Mouse (Mus musculus): ENCODE measurements at regions not wholly inside any gene's neighbourhood (a gene's known extent, or its start where the extent isn't known, plus 50 kb on each side); places are given as distances from the start of the nearest gene placed in this dataset.

DNA sequence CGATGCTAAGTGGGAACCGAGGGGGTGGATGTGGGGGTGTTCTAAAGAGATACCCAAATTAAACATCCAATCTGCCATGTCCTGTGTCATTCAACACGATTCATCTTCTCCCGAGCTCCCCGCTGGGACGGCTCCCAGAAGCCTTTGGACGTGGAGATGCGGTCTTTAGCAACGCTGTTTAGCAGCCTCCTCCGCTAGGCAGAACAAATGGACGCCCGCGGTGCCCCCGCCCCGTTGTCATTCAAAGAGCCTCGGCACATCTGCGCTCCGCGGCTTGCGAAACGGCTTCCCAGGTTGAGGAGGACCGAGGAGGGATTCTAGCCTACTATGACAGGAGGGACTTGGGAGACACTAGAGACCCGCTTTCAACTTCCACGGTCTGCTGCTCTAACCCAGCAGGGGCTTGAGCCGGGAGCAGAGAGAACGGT lies 136.2 kb downstream of the Nectin1 start:
- Histone ChIP-seq H3K4me2 (replicated peaks; ENCODE audit: low read depth, low read length) (peak overlapping the region; percentile 39), H3K9me3 (ENCODE audit: low read length) (no peaks in the 10 kb centered on the region), H3K36me3 (ENCODE audit: insufficient read depth, low read length) (no peaks in the 10 kb centered on the region), H3K9ac (replicated peaks; ENCODE audit: low read length) (0 out of 2 replicates have a peak overlapping the region, but pooled peaks have one; percentile 1), H3K4me1 (ENCODE audit: insufficient read depth, low read length) (peaks cover 12% of the 10 kb centered on the region), H3K27me3 (ENCODE audit: insufficient read depth, low read length) (peaks cover 42% of the 10 kb centered on the region), H3K4me3 (ENCODE audit: low read length) (peak overlapping the region; percentile 15), H3K27ac (ENCODE audit: low read length) (no peak overlapping the region)
- 1% methylated on average over 26 of the region's 26 CpGs for WGBS
- no peak for ATAC-seq (ENCODE audit: low FRiP score, low TSS enrichment)

- H3K9ac ChIP-seq (replicated peaks; ENCODE audit: low read length) = no peak overlapping the region
- H3K36me3 ChIP-seq (ENCODE audit: insufficient read depth, low read length) = no peaks in the 10 kb centered on the region
- 71% methylated on average over 6 of the region's 6 CpGs for WGBS
- no peaks in the 10 kb centered on the region for H3K4me1 ChIP-seq (ENCODE audit: insufficient read depth, low read length)
- H3K27me3 ChIP-seq (ENCODE audit: insufficient read depth, low read length) = 0 out of 2 replicates have a peak, but pooled peaks cover 4% of the 10 kb centered on the region
- no peak overlapping the region for H3K4me2 ChIP-seq (replicated peaks; ENCODE audit: low read depth, low read length)
- H3K9me3 ChIP-seq (ENCODE audit: low read length) = no peaks in the 10 kb centered on the region
- no peak for ATAC-seq (ENCODE audit: low FRiP score, low TSS enrichment)
- H3K27ac ChIP-seq (ENCODE audit: low read length) = no peak overlapping the region
- no peak overlapping the region for H3K4me3 ChIP-seq (ENCODE audit: low read length)
Observed at GRCm38 (mm10) chr9:43893086-43893485, 149.3 kb downstream of the Nectin1 start.

GRCm38 (mm10) chr9:43899239-43899638 lies 143.9 kb upstream of the Thy1 start:
- Histone ChIP-seq H3K27ac (ENCODE audit: low read length) (no peak overlapping the region), H3K9ac (replicated peaks; ENCODE audit: low read length) (no peak overlapping the region), H3K27me3 (ENCODE audit: insufficient read depth, low read length) (no peaks in the 10 kb centered on the region), H3K9me3 (ENCODE audit: low read length) (no peaks in the 10 kb centered on the region), H3K36me3 (ENCODE audit: insufficient read depth, low read length) (no peaks in the 10 kb centered on the region), H3K4me2 (replicated peaks; ENCODE audit: low read depth, low read length) (no peak overlapping the region), H3K4me1 (ENCODE audit: insufficient read depth, low read length) (no peaks in the 10 kb centered on the region), H3K4me3 (ENCODE audit: low read length) (no peak overlapping the region)
- WGBS = 32% methylated on average over 4 of the region's 4 CpGs
- no peak for ATAC-seq (ENCODE audit: low FRiP score, low TSS enrichment)

DNA sequence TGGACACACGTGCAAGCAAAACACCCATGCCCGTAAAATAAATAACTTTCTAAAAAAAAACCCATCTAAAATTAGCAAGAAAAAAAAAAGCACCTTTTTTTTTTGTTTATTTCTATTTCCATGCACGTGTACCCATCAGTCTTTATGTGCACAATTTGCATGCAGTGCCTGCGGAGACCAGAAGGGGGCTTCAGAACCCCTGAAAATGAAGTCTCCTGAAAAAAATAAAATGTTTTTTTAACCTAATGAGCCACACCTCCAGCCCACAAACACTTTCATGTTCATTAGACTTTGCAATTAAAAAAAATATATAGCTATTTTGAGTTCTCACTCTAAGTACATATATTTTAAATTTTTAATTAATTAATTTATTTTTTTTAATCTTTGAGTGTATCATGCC lies 134.9 kb upstream of the Thy1 start:
- no peak overlapping the region for H3K27ac ChIP-seq (ENCODE audit: low read length)
- WGBS = 86% methylated on average over 4 of the region's 4 CpGs
- H3K9ac ChIP-seq (replicated peaks; ENCODE audit: low read length) = no peak overlapping the region
- H3K4me1 ChIP-seq (ENCODE audit: insufficient read depth, low read length) = no peaks in the 10 kb centered on the region
- no peak for ATAC-seq (ENCODE audit: low FRiP score, low TSS enrichment)
- no peaks in the 10 kb centered on the region for H3K36me3 ChIP-seq (ENCODE audit: insufficient read depth, low read length)
- H3K9me3 ChIP-seq (ENCODE audit: low read length) = no peaks in the 10 kb centered on the region
- no peak overlapping the region for H3K4me2 ChIP-seq (replicated peaks; ENCODE audit: low read depth, low read length)
- no peaks in the 10 kb centered on the region for H3K27me3 ChIP-seq (ENCODE audit: insufficient read depth, low read length)
- no peak overlapping the region for H3K4me3 ChIP-seq (ENCODE audit: low read length)

DNA sequence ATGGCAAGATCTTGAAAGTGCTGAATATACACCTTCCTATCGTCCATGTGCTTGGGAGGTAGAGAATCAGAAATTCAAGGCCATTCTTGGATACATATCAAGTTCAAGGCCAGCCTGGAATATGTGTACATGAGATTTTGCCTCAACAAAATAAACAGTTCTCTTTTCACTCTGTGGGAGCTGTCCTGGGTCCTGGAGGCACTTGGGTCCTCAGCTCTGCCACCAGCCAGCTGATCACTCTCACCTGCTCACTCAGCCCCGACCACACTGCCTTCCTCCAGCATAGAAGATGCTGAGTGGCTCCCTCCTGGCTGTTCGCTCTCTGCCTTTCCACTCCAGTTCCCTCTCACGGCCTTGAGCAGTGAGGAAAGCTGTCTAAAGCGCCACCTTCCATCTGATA lies 128.2 kb upstream of the Thy1 start:
- WGBS = 35% methylated on average over 5 of the region's 5 CpGs
- H3K9ac ChIP-seq (replicated peaks; ENCODE audit: low read length) = no peak overlapping the region
- H3K27me3 ChIP-seq (ENCODE audit: insufficient read depth, low read length) = peaks cover 16% of the 10 kb centered on the region; the same call in 1 of the 2 replicates
- H3K4me2 ChIP-seq (replicated peaks; ENCODE audit: low read depth, low read length) = no peak overlapping the region
- H3K9me3 ChIP-seq (ENCODE audit: low read length) = no peaks in the 10 kb centered on the region
- no peaks in the 10 kb centered on the region for H3K36me3 ChIP-seq (ENCODE audit: insufficient read depth, low read length)
- no peaks in the 10 kb centered on the region for H3K4me1 ChIP-seq (ENCODE audit: insufficient read depth, low read length)
- no peak overlapping the region for H3K4me3 ChIP-seq (ENCODE audit: low read length)
- H3K27ac ChIP-seq (ENCODE audit: low read length) = no peak overlapping the region
- ATAC-seq (ENCODE audit: low FRiP score, low TSS enrichment) = no peak

DNA sequence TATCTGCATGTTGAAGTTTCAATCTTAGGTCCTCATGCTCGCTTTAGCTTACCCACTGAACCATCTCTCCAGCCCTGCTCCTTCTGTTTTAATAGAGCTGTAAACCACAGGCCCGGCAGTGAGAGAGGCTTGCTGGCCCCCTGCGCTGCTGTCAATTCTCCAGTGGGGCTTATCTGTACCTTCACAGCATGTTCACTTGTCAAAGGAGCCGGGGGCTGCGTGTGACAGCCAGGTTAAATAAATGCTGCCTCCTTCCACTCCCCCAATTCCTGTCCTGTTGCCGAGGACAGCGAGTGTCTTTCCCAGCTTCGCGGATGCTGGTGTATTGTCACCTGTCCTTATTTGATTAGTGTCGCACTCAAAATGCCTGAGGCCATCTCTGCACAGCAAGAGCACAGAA lies 125.7 kb upstream of the Thy1 start:
- 33% methylated on average over 10 of the region's 10 CpGs for WGBS
- Histone ChIP-seq H3K4me2 (replicated peaks; ENCODE audit: low read depth, low read length) (no peak overlapping the region), H3K36me3 (ENCODE audit: insufficient read depth, low read length) (no peaks in the 10 kb centered on the region), H3K4me1 (ENCODE audit: insufficient read depth, low read length) (no peaks in the 10 kb centered on the region), H3K9ac (replicated peaks; ENCODE audit: low read length) (no peak overlapping the region), H3K27ac (ENCODE audit: low read length) (no peak overlapping the region), H3K4me3 (ENCODE audit: low read length) (no peak overlapping the region), H3K27me3 (ENCODE audit: insufficient read depth, low read length) (peaks cover 34% of the 10 kb centered on the region), H3K9me3 (ENCODE audit: low read length) (no peaks in the 10 kb centered on the region)
- no peak for ATAC-seq (ENCODE audit: low FRiP score, low TSS enrichment)

GRCm38 (mm10) chr9:43919010-43919409 lies 124.2 kb upstream of the Thy1 start:
- 83% methylated on average over 17 of the region's 17 CpGs for WGBS
- Histone ChIP-seq H3K36me3 (ENCODE audit: insufficient read depth, low read length) (no peaks in the 10 kb centered on the region), H3K9ac (replicated peaks; ENCODE audit: low read length) (no peak overlapping the region), H3K4me1 (ENCODE audit: insufficient read depth, low read length) (peaks cover 6% of the 10 kb centered on the region; the same call in 1 of the 2 replicates), H3K4me2 (replicated peaks; ENCODE audit: low read depth, low read length) (no peak overlapping the region), H3K4me3 (ENCODE audit: low read length) (no peak overlapping the region), H3K9me3 (ENCODE audit: low read length) (no peaks in the 10 kb centered on the region), H3K27ac (ENCODE audit: low read length) (no peak overlapping the region), H3K27me3 (ENCODE audit: insufficient read depth, low read length) (peaks cover 36% of the 10 kb centered on the region)
- no peak for ATAC-seq (ENCODE audit: low FRiP score, low TSS enrichment)

DNA sequence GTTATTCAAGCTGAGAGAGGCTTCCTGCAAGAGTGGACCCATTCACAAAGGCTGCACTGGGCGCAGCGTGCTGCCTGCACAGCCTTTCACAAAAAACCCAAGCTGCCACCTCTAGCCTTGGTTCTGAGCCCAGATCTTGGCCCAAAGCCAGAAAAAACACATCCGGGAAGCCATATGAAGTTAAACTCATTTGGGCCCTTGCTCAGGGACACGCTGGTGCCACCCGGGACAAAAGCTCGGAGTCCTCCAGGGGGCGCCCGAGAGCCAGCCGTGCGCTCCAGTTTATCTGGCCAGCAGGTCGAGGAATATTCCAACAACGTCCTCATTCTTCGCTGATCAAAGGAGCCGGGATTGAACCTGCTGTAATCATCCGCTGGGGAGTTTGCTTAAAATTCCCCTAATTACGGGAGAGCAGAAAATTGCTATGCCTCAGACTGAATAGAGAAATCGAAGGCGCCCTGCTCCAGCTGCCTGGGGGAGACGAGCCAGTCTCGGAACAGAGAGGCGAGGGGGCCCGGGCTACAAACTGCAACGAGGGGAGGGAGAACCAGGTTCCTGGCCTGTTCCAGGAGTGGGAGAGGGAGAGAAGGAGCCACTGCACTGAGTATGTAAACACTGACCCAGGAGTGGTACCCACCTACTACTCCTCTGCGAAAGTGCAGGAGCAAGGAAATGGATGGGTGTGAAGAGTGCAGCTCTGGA lies 123.0 kb upstream of the Thy1 start:
- WGBS = 8% methylated on average over 24 of the region's 24 CpGs
- H3K4me1 ChIP-seq (ENCODE audit: insufficient read depth, low read length) = peaks cover 6% of the 10 kb centered on the region; the same call in 1 of the 2 replicates
- no peaks in the 10 kb centered on the region for H3K36me3 ChIP-seq (ENCODE audit: insufficient read depth, low read length)
- peak overlapping the region; percentile 41 for H3K4me2 ChIP-seq (replicated peaks; ENCODE audit: low read depth, low read length)
- peak; percentile 52; the same call in 1 of the 2 replicates for ATAC-seq (ENCODE audit: low FRiP score, low TSS enrichment)
- no peak overlapping the region for H3K4me3 ChIP-seq (ENCODE audit: low read length)
- no peak overlapping the region for H3K9ac ChIP-seq (replicated peaks; ENCODE audit: low read length)
- H3K27ac ChIP-seq (ENCODE audit: low read length) = no peak overlapping the region
- H3K27me3 ChIP-seq (ENCODE audit: insufficient read depth, low read length) = peaks cover 36% of the 10 kb centered on the region
- no peaks in the 10 kb centered on the region for H3K9me3 ChIP-seq (ENCODE audit: low read length)

GRCm38 (mm10) chr9:43922231-43922630 lies 121.0 kb upstream of the Thy1 start:
- peaks cover 34% of the 10 kb centered on the region for H3K27me3 ChIP-seq (ENCODE audit: insufficient read depth, low read length)
- no peaks in the 10 kb centered on the region; the same call in 1 of the 2 replicates for H3K9me3 ChIP-seq (ENCODE audit: low read length)
- ATAC-seq (ENCODE audit: low FRiP score, low TSS enrichment) = no peak
- no peaks in the 10 kb centered on the region for H3K36me3 ChIP-seq (ENCODE audit: insufficient read depth, low read length)
- H3K4me2 ChIP-seq (replicated peaks; ENCODE audit: low read depth, low read length) = no peak overlapping the region
- WGBS = 52% methylated on average over 6 of the region's 6 CpGs
- no peak overlapping the region for H3K27ac ChIP-seq (ENCODE audit: low read length)
- no peak overlapping the region for H3K9ac ChIP-seq (replicated peaks; ENCODE audit: low read length)
- H3K4me3 ChIP-seq (ENCODE audit: low read length) = no peak overlapping the region
- peaks cover 6% of the 10 kb centered on the region; the same call in 1 of the 2 replicates for H3K4me1 ChIP-seq (ENCODE audit: insufficient read depth, low read length)

DNA sequence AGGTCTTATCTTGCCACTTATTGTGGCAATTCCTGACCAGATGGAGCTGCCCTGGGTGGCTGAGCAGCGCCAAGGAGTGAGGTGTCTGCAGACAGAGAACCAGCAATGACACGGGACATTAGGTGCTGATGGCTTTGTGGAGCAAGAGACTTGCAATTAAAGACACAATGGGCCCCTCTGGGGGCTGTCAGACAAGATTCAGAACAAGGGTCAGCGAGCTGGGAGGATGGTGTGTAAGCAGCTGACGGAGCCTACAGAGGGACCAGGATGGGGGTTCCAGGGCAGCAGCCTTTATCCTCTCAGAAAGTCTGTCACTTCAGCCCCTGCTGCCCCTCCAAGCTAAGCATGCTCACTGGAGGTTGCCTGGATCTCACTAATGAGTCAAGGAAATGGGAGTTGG lies 120.1 kb upstream of the Thy1 start:
- no peaks in the 10 kb centered on the region for H3K36me3 ChIP-seq (ENCODE audit: insufficient read depth, low read length)
- H3K4me2 ChIP-seq (replicated peaks; ENCODE audit: low read depth, low read length) = no peak overlapping the region
- no peak for ATAC-seq (ENCODE audit: low FRiP score, low TSS enrichment)
- WGBS = 4% methylated on average over 4 of the region's 4 CpGs
- no peak overlapping the region for H3K4me3 ChIP-seq (ENCODE audit: low read length)
- no peak overlapping the region for H3K27ac ChIP-seq (ENCODE audit: low read length)
- no peak overlapping the region for H3K9ac ChIP-seq (replicated peaks; ENCODE audit: low read length)
- H3K27me3 ChIP-seq (ENCODE audit: insufficient read depth, low read length) = peaks cover 34% of the 10 kb centered on the region
- peaks cover 6% of the 10 kb centered on the region; the same call in 1 of the 2 replicates for H3K4me1 ChIP-seq (ENCODE audit: insufficient read depth, low read length)
- H3K9me3 ChIP-seq (ENCODE audit: low read length) = no peaks in the 10 kb centered on the region; the same call in 1 of the 2 replicates
